Mouse (Mus musculus): ENCODE data around the gene Gm36028. TPM values are rescaled to one million over a fixed set of nuclear protein-coding genes. Genes with fewer than 3 reads are reported as not detected.

The Gm36028 gene
- polyA plus RNA-seq (2015; fragmentation: Nextera tagmentation; extraction: Ambion mirVana), result 0.24 TPM in 1 of 2 replicates, not detected in the other

DNA sequence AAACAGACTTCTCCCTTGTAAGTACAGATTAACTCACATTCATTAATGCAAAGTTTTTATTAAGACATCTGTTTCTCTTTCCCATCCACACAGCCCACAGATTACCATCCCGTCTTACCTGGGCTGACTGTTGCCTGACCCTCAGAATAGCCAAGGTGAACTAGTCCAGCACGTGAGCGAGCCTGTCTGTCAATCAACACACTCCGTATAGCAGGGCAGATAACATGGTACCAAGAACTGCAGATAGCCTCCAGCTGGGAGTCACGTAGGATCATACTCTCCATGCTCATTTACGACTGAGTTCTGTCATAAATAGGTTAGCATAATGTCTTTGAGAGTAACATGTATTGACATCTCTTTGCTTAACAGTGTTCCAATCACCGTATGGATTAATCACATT lies at the start of gene Gm36028:
Gm36028 (minus strand) TSS at position 118 of the 400 bp plus-strand sequence.
- Histone ChIP-seq H3K4me2 (no peak within 1 kb of the TSS), H3K27ac (replicated peaks) (no peak within 1 kb of the TSS), H3K4me1 (replicated peaks) (no peaks in the 10 kb centered on the region), H3K9ac (no peak within 1 kb of the TSS), H3K36me3 (no peaks in the 10 kb centered on the region), H3K27me3 (no peaks in the 10 kb centered on the region), H3K4me3 (no peak within 1 kb of the TSS), H3K9me3 (no peaks in the 10 kb centered on the region)
- ATAC-seq (ENCODE audit: low read depth), result no peak
- 88% methylated on average over 7 of the region's 7 CpGs for WGBS

DNA sequence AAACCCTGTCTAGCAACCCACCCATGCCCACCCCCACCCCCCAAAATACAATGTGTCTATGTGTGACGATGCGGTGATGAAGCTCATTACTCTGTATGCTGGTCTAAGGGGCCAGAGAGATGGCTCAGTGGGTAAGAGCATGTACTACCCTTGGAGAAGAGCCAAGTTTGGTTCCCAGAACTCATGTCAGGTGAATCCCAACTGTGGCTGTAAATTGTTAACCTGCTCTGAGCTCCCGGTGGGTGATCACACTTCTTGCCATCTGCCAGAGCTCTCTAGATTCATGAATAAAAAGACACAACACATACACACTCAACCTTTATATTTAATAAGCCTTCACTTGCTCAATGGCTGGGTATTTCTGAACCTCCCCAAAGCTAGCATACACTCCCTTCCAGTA lies 45.5 kb upstream of the Gm36028 start:
- Histone ChIP-seq H3K4me3 (no peak overlapping the region), H3K9me3 (no peaks in the 10 kb centered on the region), H3K4me1 (replicated peaks) (no peaks in the 10 kb centered on the region), H3K36me3 (no peaks in the 10 kb centered on the region), H3K27me3 (no peaks in the 10 kb centered on the region), H3K27ac (replicated peaks) (no peak overlapping the region), H3K4me2 (no peak overlapping the region), H3K9ac (no peak overlapping the region)
- ATAC-seq (ENCODE audit: low read depth), result no peak
- 87% methylated on average over 3 of the region's 3 CpGs for WGBS

DNA sequence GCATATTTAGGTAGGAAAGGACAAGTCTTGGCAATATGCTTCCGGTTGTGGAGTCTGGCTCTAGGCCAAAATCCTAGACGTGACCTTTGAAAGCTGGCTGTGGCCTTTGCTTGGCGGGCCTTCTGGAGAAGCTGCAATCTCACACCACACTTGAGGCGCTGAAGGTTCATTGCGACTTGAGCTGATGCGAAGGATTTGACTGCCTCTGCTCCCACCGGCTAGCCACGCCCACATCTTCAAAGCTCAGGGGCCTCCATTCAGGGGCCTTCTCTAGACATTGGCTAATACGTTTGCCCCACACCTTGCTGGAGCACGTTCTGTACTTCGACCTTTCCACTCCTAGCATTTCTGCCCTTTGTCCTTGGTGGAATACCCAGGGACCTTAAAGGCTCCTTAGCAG lies 40.4 kb upstream of the Gm36028 start:
- no peaks in the 10 kb centered on the region for H3K36me3 ChIP-seq

DNA sequence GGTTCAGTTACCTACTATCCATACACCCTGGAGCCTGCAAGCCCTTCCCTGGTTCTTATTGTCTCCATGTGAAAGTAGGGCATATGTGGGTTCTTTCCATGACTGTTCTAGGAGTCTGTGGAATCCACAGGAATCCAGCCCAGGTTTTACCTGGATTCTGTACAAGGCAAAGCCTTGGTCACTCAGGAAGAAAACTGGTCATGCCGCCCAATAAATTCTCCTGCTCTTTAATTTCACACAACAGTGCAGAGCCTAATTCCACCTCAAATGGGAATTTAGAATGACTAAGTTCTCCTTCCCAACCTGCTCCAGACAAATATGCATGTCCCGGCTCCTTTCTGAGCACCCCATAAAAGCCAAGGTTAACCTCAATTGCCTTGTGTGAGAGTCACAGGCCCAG lies 38.4 kb upstream of the Gm36028 start:
- peak; percentile 32; the same call in 1 of the 2 replicates for ATAC-seq (ENCODE audit: low read depth)
- H3K27ac ChIP-seq (replicated peaks), result peak overlapping the region; percentile 33; the same call in 1 of the 2 replicates

More for the DNA sequence above, 40.4 kb upstream of the Gm36028 start:
- Histone ChIP-seq H3K9ac (no peak overlapping the region), H3K4me2 (no peak overlapping the region), H3K27ac (replicated peaks) (no peak overlapping the region), H3K9me3 (no peaks in the 10 kb centered on the region), H3K27me3 (no peaks in the 10 kb centered on the region), H3K4me3 (no peak overlapping the region), H3K4me1 (replicated peaks) (0 out of 2 replicates have a peak, but pooled peaks cover 6% of the 10 kb centered on the region)
- 40% methylated on average over 11 of the region's 11 CpGs for WGBS
- ATAC-seq (ENCODE audit: low read depth), result no peak

DNA sequence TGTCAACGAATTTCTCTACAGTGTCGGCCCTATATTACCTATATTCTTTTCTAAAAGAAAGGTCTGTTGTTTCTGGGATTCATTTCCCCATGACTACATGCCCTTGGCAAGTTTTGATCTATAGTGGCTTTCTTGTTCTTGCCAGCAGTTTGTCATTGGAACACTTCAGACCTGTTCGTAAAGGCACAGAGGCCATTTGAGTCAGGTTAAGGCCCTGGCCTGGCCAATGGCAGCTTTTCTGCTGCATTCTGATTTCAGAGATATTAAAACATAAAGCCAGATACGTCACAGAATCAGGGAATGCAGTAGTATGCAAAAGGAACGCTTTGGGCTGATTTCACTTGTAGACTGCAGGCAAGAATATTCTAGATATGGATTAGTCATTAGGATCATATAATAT lies 37.8 kb upstream of the Gm36028 start:
- Histone ChIP-seq H3K9ac (no peak overlapping the region), H3K9me3 (no peaks in the 10 kb centered on the region), H3K36me3 (no peaks in the 10 kb centered on the region), H3K27me3 (no peaks in the 10 kb centered on the region), H3K27ac (replicated peaks) (no peak overlapping the region), H3K4me3 (no peak overlapping the region), H3K4me2 (no peak overlapping the region), H3K4me1 (replicated peaks) (0 out of 2 replicates have a peak, but pooled peaks cover 6% of the 10 kb centered on the region)
- no peak for ATAC-seq (ENCODE audit: low read depth)
- WGBS, result 73% methylated on average over 5 of the region's 5 CpGs

More for the DNA sequence above, 38.4 kb upstream of the Gm36028 start:
- Histone ChIP-seq H3K27me3 (no peaks in the 10 kb centered on the region), H3K36me3 (no peaks in the 10 kb centered on the region), H3K4me3 (no peak overlapping the region), H3K4me1 (replicated peaks) (0 out of 2 replicates have a peak, but pooled peaks cover 6% of the 10 kb centered on the region), H3K4me2 (no peak overlapping the region), H3K9ac (no peak overlapping the region), H3K9me3 (no peaks in the 10 kb centered on the region)
- WGBS, result 24% methylated on average over 2 of the region's 2 CpGs

DNA sequence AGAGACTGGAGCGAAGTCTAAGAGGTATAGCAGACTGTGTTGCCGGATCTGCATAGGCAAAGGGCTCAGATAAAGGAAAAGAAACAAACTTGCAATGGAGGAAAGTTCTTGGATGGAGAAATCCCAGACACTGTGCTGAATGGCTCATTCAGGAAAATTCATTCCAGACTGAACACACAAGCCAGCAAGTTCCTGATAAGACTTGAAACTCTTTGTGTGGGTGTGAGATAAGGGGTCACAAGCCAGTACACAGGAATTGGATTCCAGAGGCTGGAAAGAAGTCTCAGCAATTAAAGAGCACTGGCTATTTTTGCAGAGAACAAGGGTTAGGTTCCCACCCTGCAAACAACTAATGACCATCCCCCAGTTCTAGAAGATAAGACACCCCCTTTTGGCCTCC lies 33.0 kb upstream of the Gm36028 start:
- Histone ChIP-seq H3K27me3 (no peaks in the 10 kb centered on the region), H3K27ac (replicated peaks) (no peak overlapping the region), H3K4me1 (replicated peaks) (peaks cover 15% of the 10 kb centered on the region), H3K36me3 (peaks cover 5% of the 10 kb centered on the region; the same call in 1 of the 2 replicates), H3K4me3 (no peak overlapping the region), H3K9me3 (no peaks in the 10 kb centered on the region), H3K9ac (no peak overlapping the region), H3K4me2 (no peak overlapping the region)
- 94% methylated on average over 2 of the region's 2 CpGs for WGBS
- no peak for ATAC-seq (ENCODE audit: low read depth)

DNA sequence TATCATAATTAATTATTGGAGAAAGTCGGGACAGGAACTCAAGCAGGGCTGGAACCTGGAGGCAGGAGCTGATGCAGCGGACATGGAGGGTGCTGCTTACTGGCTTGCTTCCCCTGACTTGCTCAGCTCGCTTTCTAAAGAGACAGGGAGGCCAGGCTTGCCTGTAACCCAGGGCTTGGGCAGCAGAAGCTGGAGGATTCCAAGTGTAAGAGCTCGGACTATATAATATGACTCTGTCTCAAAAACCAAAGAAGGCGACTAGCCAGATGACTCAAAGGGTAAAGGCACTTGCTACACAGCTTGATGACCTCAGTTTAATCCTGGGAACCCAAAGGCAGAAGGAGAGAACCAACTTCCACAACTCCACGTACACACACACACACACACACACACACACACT lies 32.4 kb upstream of the Gm36028 start:
- Histone ChIP-seq H3K9ac (no peak overlapping the region), H3K9me3 (no peaks in the 10 kb centered on the region), H3K4me2 (no peak overlapping the region), H3K4me3 (no peak overlapping the region), H3K27me3 (no peaks in the 10 kb centered on the region), H3K27ac (replicated peaks) (peak overlapping the region; percentile 28; the same call in 1 of the 2 replicates), H3K4me1 (replicated peaks) (peaks cover 15% of the 10 kb centered on the region), H3K36me3 (peaks cover 8% of the 10 kb centered on the region; the same call in 1 of the 2 replicates)
- ATAC-seq (ENCODE audit: low read depth), result no peak
- 75% methylated on average over 6 of the region's 6 CpGs for WGBS

DNA sequence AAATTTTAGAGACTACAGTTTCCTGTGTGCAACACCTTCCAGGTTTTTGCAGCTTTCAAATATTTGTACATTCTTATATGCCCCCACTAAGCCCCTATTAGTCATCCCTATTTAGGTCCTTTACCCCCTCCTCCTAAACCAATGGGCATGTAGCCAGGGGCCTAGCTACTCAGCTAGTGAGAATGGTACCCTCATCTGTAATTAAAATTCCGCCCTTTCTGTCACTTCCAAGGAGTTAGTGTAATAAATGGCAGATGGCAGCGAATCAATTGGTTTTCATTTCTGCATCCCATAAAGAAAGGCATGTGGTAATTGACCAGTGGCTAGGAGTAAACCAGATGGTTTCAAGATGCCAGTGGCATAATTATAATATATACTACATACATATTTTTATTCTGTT lies 31.7 kb upstream of the Gm36028 start:
- H3K4me1 ChIP-seq (replicated peaks), result peaks cover 15% of the 10 kb centered on the region

DNA sequence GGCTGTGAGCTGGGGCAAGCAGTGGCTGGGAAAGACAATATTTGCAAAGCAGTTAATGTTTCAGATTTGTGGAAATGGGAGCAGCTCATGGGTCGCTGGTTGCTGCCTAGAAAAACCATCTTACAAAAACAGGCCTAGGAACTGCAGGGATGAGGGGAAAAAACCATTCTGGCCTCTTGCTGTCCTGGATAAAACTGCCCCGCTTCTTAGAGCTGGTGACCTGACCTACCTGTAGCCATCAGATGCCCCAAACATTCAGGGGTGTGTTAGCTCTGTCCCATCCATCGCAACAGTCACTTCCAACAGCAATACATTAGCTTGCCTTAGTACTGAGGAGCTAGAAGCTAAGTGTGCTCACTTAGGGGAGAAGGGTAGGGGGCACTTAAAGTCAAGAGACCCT lies 28.0 kb upstream of the Gm36028 start:
- H3K27me3 ChIP-seq, result no peaks in the 10 kb centered on the region
- no peak overlapping the region for H3K27ac ChIP-seq (replicated peaks)
- whole genome bisulfite sequencing, result 77% methylated on average over 3 of the region's 3 CpGs
- no peak overlapping the region for H3K4me2 ChIP-seq
- no peaks in the 10 kb centered on the region for H3K9me3 ChIP-seq
- ATAC-seq (ENCODE audit: low read depth), result no peak
- no peak overlapping the region for H3K4me3 ChIP-seq
- H3K9ac ChIP-seq, result no peak overlapping the region
- peaks cover 15% of the 10 kb centered on the region for H3K4me1 ChIP-seq (replicated peaks)
- peaks cover 11% of the 10 kb centered on the region for H3K36me3 ChIP-seq

More for the DNA sequence above, 31.7 kb upstream of the Gm36028 start:
- no peak overlapping the region for H3K4me3 ChIP-seq
- ATAC-seq (ENCODE audit: low read depth), result no peak
- no peaks in the 10 kb centered on the region for H3K27me3 ChIP-seq
- 18% methylated on average over 2 of the region's 2 CpGs for WGBS
- peaks cover 8% of the 10 kb centered on the region; the same call in 1 of the 2 replicates for H3K36me3 ChIP-seq
- peak overlapping the region; percentile 28; the same call in 1 of the 2 replicates for H3K27ac ChIP-seq (replicated peaks)
- H3K9ac ChIP-seq, result no peak overlapping the region
- H3K4me2 ChIP-seq, result no peak overlapping the region
- no peaks in the 10 kb centered on the region for H3K9me3 ChIP-seq

DNA sequence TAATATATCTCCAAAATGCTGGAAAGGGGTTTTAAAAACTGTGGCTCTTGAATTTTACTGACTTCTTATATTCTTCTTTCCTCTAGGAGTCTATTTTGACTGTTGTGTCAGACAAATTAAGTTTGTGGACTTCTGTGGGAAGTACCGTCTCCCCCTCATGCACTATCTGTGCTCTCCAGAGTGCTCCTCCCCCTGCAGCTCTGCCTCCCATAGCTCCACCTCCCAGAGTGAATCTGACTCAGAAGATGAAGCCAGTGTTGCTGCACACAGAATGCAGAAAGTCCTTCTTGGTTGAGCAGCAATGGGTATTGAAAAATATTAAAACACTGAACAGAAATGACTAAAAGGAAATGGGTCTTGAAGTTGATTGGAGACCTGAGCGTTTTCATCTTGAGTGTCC lies 20.2 kb upstream of the Gm36028 start:
- Histone ChIP-seq H3K4me2 (no peak overlapping the region), H3K9ac (no peak overlapping the region), H3K27me3 (no peaks in the 10 kb centered on the region), H3K9me3 (no peaks in the 10 kb centered on the region), H3K4me3 (no peak overlapping the region), H3K36me3 (peaks cover 67% of the 10 kb centered on the region), H3K4me1 (replicated peaks) (peaks cover 6% of the 10 kb centered on the region), H3K27ac (replicated peaks) (no peak overlapping the region)
- WGBS, result 88% methylated on average over 2 of the region's 2 CpGs
- no peak for ATAC-seq (ENCODE audit: low read depth)

DNA sequence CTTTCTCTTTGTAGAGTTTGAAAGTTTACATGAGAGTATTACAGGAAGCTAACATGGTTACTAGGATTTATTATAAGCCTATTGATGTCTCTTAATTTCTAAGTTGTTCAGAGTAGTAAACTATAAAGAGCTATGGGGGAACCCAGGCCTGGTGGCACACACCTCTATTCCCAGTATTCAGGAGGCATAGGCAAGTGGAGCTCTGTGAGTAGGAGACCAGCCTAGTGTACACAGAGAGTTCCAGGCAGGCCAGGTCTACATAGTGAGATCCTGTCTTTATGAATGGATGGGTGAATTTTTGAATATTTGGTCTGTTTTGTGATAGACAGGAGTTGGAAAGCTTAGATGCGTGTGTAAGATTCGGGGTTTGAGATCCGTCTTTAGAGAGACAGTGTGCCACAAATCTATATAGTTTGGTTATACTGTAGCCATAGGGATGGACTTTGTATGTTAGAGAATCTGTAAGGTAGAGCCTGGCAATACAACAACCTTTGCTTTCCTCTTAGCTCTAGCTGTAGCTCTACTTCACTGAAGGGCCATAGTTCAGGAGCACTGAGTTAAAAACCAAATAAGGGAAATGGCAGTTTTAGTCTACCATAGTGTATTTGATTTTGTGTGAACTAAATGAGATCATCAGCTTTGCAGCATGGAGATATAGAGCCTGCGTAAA lies 18.9 kb upstream of the Gm36028 start:
- WGBS, result 95% methylated on average over 4 of the region's 4 CpGs
- Histone ChIP-seq H3K4me3 (no peak overlapping the region), H3K9me3 (no peaks in the 10 kb centered on the region), H3K4me2 (no peak overlapping the region), H3K27ac (replicated peaks) (no peak overlapping the region), H3K27me3 (no peaks in the 10 kb centered on the region), H3K36me3 (peaks cover 67% of the 10 kb centered on the region), H3K9ac (no peak overlapping the region), H3K4me1 (replicated peaks) (peaks cover 7% of the 10 kb centered on the region)
- ATAC-seq (ENCODE audit: low read depth), result no peak

DNA sequence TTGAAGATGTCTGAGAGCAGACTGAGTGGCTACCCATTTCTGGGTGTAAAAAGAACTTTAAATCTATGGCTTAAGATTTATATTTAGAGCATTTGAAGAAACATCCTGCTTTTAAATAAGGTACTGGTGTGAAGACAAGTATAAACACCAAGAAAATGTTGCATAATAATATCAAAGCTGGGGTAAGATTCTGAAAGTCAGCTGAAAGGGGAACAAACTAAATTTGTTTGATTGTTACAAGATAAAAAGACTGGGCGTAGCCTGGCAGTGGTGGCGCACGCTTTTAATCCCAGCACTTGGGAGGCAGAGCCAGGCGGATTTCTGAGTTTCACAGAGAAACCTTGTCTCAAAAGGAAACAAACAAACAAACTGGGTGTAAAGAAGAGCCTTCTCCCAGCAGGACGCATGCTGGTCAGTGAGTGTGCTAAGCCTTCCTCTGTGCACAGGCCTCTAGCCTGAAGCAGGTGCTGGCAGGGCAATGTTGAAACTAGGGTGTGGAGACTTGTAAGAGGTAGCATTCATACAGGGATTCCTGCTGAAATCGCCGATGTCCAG lies 18.1 kb upstream of the Gm36028 start:
- no peak for ATAC-seq (ENCODE audit: low read depth)
- H3K4me3 ChIP-seq, result no peak overlapping the region
- no peak overlapping the region for H3K9ac ChIP-seq
- peaks cover 7% of the 10 kb centered on the region for H3K4me1 ChIP-seq (replicated peaks)
- no peak overlapping the region for H3K4me2 ChIP-seq
- no peaks in the 10 kb centered on the region for H3K27me3 ChIP-seq
- H3K36me3 ChIP-seq, result peaks cover 63% of the 10 kb centered on the region
- WGBS, result 87% methylated on average over 7 of the region's 7 CpGs
- H3K9me3 ChIP-seq, result no peaks in the 10 kb centered on the region
- no peak overlapping the region for H3K27ac ChIP-seq (replicated peaks)

Data from neural tube, embryonic 13.5 days (tissue).